Mouse (Mus musculus) lung, postnatal 4 days (tissue): ENCODE data around the gene Riok2.
"Not testable (repeated sequence)": the region's sequence is repeated elsewhere in the genome, so short reads cannot be mapped to it uniquely, and the experiment has no call there.

Experiments used
- DNase-seq, 2 experiments: peaks; one replicate each; pipeline ENCODE4 v3.0.0; 2021

The Riok2 gene

DNA sequence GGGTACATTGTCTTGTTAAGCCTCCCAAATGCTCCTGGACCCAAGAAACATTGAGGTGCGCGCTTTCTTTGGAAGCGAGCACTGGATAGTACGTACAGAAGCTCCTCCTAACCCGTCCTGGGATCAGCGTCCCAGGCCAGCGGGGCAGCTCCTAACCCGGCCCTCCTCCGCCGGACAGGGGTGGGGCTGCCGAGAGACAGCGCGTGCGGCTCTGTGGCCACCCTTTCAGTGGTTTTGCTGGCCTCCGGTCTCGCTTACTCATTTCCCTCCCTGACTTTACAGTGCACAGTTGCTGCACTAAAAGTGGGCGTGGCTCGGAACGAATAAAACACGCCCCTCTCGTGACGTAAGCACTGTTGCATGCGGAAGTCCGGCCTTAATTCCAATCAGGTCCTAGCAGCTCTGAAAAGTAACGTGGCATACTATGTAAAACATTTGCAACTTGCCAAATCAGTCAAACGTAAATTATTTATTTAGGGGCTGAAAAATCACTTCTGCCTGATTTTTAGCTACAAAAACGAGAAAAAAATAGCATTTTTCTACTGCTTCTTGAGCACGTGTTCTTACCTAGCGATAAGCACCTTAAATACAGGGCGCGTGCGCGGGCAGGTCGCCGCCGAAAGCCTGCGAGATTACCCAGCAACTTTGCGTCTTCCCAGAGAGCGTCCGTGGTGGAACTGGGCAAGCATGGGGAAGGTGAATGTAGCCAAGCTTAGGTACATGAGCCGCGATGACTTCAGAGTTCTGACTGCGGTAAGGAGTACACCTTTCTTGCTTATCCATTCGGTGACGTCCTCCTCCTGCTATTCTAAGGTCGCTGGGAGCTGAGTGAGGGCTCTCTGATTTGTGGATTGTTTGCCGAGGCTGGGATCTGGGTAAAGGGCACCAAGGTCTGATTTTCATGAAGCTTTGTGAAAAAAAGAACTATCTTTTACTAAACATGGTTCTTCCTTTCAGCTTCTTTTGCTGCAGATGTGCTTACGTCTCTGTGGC lies at the start of gene Riok2:
TSS of gene Riok2 (plus strand) at position 392 of the 993 bp plus-strand sequence.
- peak; percentile 96 for DNase-seq

DNA sequence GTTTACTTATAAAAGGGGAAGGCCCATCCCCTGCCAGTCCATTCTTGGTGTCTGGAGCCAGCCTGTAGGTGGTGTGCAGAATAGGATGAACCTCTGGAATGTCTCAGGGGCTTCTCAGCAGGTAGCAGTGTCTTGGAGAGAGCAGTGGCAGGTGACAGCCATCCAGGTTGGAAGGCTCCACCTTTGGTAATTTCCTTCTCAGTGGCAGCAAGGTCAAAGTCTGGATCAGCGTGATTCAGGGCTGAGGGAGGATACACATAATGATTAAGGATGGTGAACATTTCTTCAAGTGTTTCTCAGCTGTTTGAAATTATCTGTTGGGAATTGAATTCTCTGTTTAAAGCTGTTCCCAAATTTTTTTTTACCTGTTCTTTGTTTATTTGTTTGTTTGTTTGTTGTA lies 48.1 kb upstream of the Riok2 start:
- not testable (repeated sequence) for DNase-seq

DNA sequence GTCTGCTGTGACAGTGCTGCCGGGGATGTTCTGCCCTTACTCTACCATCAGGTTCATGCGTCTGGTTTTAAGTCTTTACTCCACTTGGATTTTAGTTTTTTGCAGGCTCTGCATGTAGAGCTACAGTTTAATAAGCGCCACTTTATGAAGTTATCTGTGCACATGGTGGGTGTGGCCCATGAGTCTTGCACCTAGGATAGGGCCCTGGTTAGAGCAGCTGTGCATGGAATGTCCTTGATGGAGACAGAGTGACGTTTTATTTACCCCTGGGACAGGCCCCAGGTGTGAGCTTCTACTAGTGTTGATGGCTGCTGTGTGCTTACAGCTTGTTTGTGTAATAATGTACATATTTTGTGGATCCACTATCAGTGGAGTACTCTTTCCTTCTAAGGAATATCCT lies 47.5 kb upstream of the Riok2 start:
- no peak for DNase-seq

DNA sequence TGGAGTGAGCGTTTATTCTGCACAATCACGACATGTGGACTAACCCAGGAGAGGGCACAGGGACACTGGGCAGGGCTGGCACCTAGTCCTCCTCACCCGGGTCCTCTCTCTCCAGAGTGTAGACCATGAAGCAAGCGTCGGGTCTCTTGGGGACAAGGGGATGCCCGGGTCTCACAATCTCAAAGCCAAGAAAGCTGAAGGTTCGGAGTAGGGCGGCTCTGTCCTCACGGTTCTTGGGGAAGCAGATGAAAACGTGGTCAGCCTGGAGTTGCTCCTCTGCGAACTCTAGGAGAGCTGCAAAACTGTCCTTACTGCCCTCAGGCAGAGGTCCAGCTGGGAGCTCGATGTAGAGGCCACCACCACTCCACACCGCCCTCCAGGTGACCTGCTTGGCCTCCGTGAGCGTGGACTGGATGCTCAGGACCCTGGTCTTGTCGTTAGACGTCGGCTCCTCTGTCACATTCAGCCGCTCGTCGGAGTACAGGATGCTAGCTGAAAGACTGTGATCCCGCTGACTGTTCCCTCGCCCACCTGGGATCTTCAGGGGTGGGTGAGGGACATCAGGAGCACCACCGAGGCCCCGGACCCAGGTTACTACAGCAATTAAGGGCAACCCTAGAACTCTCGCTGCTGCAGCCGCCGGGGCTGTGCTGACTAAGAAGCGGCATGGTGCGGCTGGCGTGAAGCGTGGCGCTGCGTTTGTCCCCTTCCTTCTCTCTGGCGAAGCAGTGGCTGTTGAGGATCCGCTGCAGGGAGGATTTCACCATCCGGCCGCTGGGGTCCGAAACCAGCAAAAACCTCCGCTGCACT lies 28.5 kb upstream of the Riok2 start:
- not testable (repeated sequence) for DNase-seq

DNA sequence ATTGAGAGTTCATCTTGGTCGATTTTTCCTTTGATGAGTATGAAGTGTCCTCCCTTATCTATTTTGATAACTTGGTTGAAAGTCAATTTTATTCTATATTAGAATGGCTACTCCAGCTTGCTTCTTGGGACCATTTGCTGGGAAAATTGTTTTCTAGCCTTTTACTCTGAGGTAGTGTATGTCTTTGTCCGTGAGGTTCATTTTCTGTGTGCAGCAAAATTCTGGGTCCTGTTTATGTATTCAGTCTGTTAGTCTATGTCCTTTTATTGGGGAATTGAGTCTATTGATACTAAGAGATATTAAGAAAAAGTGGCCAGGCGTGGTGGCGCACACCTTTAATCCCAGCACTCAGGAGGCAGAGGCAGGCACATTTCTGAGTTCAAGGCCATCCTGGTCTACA lies 27.8 kb upstream of the Riok2 start:
- not testable (repeated sequence) for DNase-seq

DNA sequence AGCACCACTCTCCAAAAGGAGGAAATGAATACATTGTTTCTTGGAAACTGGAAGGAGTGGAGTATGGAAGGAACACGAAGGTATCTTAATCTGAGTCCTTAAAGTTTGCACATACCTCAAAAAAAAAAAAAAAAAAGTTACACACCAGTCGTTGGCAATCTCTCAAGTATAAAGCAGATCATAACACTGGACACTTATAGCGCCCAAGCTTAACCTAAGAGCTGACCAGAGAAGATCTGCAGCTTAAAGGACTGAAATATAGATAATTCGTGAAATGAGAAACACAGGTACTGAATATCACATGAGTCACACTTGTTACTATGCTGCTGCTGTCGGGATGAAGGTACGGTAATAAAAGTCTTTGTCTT lies 575 bp upstream of the Riok2 start:
- DNase-seq = no peak

DNA sequence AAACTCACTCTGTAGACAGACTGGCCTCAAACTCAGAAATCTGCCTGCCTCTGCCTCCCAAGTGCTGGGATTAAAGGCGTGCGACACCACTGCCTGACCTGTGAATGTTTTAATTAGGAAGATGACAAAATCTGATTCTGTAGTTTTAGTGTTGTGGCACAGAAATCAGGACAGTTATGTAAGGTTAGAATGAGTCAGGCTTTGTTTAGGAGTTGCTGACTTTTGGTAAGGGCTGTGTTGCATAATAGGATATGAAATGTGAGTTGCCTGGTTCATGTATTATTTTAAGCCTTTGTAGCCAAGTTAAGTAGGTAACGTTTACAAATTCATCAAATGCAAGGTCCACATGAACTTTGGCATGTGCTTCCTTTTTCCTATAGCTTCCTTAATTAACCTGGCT lies 1.5 kb downstream of the Riok2 start:
- DNase-seq = no peak

DNA sequence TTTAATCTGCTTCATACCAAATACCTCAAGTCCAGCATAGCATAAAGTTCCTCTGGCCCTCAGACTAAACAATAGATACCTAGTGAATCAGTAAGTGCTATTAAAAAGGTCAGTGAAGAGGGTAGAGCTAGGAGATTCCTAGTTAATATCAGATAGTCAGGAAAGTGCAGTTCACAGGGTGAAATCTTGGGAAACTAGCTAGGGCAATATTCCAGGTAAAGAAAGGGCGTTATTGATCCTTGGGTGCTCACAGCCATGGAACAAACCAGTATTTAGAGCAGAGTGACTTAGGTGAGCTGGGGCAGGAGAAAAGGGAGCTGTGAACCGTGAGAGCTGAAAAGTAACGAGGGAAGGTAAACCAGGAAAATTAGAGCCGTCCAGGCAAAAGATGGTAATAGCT lies 9.6 kb downstream of the Riok2 start:
- DNase-seq = no peak

DNA sequence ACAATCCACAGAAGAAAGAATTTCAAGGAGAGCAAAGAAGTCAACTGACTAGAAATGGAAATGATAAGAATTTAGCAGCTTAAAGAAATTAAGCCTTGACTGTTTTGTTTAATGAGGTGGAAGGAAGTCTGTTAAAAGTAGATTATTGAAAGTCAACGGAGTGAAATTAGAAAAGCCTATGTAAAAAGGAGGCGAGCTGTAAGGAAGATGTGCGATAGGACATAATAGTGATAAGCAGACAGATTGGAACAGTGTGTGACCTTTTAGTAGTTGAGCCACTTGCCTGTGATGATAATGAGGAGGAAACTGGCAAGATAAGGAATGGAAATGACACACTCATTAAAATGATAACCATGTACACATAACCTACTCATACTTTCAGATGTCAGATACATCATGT lies 10.4 kb downstream of the Riok2 start:
- no peak for DNase-seq

DNA sequence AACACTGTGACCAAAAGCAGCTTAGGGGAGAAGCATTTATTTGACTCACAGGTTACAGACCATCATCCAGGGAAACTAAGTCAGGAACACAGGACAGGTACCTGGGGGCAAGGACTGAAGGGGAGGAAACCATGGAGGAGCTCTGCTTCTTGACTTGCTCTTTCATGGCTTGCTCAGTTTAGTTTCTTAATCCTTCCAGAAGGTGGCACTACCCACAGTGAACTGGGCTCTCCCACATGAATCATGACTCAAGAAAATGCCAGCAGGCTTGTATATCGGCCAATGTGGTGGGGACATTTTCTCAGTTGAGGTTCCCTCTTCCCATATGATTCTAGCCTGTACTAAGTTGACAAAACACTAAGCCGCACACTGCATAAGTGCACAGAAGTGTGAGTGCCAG lies 12.0 kb downstream of the Riok2 start:
- DNase-seq = no peak

DNA sequence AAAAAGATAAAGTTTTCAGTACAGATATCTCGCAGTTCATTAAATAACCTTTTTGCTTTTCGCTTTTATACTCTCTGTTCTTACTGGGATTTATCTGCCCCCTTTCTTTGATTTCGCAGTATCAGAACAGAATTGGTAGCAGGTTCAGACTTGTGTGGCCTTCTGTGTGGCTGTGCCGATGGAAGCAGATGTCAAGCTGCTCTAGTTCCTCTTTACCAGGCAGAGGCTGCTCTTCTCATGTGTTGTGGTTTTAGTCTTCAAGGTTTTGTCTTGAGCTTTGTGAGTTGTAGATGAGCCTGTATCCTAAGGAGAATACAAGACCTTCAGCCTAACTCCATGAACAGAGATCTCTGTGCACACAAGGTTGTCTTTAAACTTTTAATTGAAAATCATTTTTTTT lies 17.7 kb downstream of the Riok2 start:
- DNase-seq = no peak

DNA sequence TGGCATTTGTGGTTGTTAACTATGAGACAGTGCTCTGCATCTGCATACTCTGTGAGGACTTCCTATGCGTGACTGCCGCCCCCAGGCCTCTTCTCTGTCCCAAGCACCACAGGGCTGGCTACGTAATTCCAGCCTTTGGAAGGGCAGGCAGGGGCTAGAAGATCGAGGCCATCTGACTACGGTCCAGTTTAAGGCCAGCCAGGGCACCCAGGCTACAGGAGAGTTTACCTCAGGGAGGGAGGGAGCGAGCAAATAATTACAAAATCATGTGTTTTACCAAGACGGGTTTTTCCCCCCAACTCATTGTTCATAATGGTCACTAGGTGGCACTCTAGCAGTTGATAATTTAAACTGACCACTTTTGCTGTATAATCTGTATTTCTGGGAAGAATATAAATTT lies 18.8 kb downstream of the Riok2 start:
- DNase-seq = no peak

DNA sequence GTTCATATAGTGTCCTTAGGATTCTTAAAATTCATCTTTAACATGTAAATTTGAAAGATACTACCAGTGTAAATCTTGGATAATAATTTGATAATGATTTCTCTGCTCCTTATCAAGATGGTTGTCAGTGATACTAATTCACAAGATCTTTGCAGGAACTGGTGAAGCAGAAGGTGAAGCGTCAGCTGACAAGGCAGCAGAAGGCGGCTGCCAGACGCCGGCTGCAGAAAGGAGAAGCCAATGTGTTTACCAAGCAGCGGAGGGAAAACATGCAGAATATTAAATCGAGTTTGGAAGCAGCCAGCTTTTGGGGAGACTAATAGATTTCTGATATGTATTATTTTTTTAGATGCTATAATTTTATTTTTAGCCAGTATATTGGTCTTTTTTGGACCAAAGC lies 19.2 kb downstream of the Riok2 start:
- no peak for DNase-seq

DNA sequence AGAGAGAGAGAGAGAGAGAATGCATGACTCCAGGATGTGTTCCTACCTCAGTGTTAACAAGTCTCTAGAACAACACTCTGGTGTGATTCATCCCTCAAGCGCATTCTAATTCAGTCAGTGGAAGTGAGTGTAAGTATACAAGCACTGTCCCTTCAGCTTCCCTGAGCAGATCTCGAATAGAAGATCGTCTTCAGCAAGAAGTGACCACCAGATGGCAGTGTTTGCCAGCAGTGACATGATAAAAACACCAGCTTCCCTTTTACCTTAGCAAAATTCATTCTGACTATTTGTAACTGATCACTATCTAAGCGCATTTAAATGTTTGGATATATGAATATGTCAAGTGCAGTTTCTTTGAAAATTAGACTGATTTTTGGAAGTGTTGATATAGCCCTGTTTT lies 20.2 kb downstream of the Riok2 start:
- peak in 1 of 2 experiments; percentile 76 for DNase-seq

DNA sequence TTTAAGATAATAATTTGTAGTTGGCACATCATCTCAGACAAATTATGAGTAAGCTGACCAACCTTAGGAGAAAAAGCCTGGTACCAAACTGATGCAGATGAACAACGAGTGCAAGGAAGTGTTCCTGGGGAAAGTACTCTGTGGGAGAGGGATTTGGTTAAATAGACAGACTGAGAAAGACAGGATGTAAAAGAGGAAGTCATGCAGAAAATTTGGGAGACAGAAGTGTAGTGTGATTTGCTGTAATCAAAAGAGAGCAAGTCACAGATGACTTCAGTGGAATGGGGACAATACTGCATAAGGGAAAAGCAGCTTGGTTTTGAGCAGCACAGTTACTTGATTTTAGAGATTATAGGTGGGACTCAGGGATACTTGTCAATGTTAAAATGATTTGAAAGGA lies 22.8 kb downstream of the Riok2 start:
- no peak for DNase-seq

DNA sequence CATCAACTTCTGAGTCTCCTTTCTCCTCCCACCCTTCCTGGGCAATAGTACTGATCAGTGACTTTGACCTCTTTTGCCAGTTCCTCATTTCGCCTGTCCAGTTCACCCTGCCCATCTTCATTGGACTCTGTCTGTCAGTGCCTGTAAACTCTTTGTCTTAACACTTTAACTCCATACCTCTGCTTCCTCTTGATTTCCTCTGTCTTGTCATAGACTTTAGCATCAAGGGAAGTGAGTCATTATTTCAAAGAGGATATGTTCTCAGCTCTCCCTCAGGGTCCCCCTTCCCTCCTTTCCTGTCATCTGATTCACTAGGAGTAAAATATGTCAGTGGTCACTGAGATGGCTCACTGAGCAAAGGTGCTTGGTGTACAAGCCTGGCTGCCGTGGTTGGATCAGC lies 24.6 kb downstream of the Riok2 start:
- no peak for DNase-seq

DNA sequence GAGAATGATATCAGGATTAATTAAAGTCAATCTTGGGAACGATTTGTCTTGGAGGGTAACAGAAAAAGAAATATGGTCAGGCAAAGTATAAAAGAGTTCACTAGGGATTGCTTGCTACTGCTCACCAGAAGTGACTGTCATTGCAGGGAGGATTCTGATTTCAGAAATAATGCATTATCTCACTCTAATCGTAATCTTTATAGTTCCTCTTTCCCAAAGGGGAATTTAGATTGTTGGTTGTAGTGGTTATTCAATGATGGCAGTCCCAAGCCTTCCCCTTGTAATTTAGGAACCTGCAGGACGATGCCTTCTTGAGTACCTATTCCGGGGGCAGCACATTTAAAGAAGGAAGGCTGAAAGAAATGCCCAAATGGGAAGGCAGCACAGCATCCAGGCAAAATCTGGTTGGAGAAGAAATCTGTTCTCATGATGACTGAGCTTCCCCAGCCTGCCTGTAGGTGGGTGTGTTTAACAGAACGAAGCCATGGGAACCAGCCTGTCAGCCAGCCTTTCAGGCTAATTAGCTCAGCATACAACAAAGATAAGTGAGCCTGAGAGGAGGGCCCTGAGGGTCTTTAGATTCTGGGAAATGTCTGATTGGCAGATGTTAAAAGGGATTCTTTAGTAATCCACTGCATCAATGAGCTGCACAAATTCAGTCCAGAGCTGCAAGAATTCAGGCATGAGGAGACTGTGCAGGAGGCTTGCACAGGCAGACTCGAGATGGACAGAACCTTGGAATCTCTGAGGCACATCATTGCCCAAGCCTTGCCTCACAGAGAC lies 28.3 kb downstream of the Riok2 start, which contains the start of gene Lix1:
TSS of gene Lix1 (plus strand) at position 451 of the 783 bp plus-strand sequence.
- peak in 1 of 2 experiments; percentile 26 for DNase-seq

DNA sequence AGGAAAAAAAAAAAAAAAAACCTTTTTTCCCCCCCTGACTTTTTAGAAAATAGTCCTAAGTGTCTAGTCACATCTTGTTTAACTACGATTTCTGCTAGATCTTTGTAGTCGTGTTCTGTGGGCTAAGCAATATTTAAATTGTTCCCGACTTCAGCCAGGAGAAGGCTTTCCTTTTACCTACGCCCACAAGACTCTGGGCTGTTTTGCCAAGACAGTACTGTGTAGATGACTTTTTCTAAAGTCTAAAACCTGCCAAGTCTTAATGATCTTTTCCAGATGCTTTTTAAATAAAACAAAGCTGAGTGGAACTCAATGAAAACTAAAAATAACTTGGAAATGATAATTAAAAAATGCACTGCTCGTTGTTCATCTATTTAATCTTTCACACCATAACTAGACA lies 28.9 kb downstream of the Riok2 start:
- DNase-seq = no peak

DNA sequence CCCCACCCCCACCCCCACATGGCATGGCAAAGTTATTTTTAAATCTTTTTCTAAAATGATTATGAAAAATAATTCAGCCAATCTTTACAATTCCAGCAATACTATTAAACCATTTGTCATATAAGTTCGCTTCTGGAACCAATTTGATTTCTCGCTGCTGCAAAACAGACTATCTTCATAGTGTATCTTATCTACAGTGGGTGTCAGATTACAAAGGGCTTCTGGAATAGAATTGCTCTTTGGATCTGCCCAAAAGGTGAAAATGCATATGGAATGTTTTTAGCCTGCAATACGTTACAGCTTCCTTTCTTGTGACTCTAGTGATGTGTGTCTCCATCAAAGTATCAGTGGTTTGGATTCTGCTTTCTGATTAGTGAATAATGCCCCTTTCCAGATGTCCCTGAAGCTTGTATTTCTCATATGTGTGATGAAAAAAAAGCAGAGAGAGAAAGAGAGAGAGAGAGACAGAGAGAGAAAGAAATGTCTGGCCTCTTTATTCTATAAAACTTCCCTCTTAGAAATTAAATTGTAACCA lies 29.5 kb downstream of the Riok2 start:
- no peak for DNase-seq

DNA sequence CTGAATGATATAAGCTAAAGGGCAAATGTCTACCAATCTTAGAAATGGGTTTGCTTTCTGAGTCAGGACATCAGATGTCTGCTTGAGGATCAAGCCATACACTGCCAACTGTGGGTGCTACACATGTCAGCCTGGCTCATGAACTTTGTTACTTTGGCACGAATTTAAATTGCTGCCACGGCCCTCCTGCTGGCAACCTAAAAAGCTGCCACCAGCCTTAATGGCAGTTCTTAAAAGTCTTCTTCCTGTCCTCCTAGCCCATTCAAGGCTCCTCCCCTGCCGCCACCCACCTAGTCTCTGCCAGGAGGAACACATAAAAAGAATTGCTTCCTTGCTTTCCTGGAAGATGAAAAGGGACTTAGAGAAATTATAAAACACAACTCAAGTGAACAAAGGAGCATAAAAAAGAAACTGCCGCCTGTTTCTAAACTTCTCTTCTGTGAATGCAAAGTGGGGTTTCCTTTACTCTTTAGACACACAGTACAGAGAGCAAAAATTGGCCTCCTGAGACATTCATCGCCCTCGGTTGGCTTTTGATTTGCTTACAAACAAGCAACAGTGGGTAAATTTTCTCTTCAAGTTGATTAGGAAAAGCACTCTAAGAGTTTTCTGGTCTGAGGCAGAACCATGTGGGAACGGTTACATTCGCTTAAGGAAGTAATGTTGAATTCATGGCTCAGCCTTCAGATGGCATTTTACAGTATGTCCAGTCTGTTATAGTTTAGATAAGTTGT lies 30.9 kb downstream of the Riok2 start:
- DNase-seq = no peak

DNA sequence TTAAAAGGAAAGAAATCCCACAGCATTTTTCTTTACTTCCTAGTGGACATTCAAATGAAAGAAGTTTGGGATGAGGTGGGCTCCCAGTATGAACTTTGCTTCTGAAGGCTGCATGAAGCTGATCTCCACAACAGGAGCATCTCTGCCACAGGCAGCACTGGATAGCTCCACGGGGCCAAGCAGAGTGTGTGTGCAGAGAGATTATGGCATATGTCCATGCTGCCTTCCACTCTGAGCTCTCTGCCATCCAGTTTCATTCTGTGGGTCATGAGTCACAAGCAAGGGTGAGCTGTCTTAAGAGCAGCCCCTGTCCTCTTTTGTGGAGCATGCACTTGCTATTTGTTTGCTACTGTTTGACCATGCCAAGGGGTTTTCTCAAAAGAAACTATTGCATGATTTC lies 31.5 kb downstream of the Riok2 start:
- DNase-seq = no peak

DNA sequence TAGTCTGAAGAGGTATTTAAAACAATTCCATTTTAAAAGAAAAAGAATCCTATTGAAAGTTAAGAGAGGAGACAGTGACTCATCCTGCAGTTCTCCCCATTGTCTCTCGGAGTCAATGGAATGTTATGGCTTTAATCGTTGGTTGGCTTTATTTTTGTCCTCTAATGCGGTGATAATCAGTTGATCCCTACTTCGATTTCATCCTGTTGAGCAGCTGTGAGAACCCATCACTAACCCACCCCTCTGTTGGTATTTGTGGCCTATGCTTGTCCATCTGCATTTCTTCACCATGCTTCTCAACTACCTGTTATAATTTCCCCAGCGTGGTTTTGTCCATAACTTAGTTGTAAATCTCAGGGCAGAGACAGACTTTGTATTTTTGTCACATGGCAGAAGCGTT lies 34.0 kb downstream of the Riok2 start:
- DNase-seq = no peak
